Mouse (Mus musculus) cortical plate, adult 2 months (tissue): ENCODE measurements around the gene Wars. TPM values are rescaled to one million over a fixed set of nuclear protein-coding genes. Genes with fewer than 3 reads are reported as not detected.

ENCODE experiments used
- H3K27ac ChIP-seq: fragments of 200-500 bp; 2 replicates; pipeline ENCODE4 v1.5.1; 2012; ENCODE audit warnings: low read length, control low read depth, inconsistent platforms; ENCODE audit not compliant: insufficient read depth
- H3K4me1 ChIP-seq: fragments of 200-500 bp; 2 replicates; pipeline ENCODE4 v1.6.1; 2011; ENCODE audit warnings: low read length; ENCODE audit not compliant: control insufficient read depth, insufficient read depth
- H3K4me3 ChIP-seq: fragments of 200-500 bp; 2 replicates; pipeline ENCODE4 v1.5.1; 2011; ENCODE audit warnings: mild to moderate bottlenecking, low read length, control low read depth; ENCODE audit not compliant: insufficient read depth
- CTCF ChIP-seq: fragments of 200-500 bp; IDR thresholded peaks from 2 replicates; pipeline ENCODE4 v1.5.1; 2011; ENCODE audit warnings: mild to moderate bottlenecking, control low read depth, low read length; ENCODE audit not compliant: insufficient read depth; ENCODE audit errors: extremely low read depth
- POLR2A ChIP-seq: fragments of 200-500 bp; IDR thresholded peaks from 2 replicates; pipeline ENCODE4 v1.6.1; 2011; ENCODE audit warnings: mild to moderate bottlenecking, low read length, control low read depth; ENCODE audit not compliant: insufficient read depth; ENCODE audit errors: extremely low read depth
- polyA plus RNA-seq: library from polyadenylated mRNA; depleted of rRNA; stranded (reverse); fragments of >200 nt; gene quantifications from 2 replicates; pipeline ENCODE4 v1.2.3, GENCODE M21; 2012

The Wars gene
- polyA plus RNA-seq, 1 experiment: 103 TPM

GRCm38 (mm10) chr12:108873122-108873521 lies 20.9 kb downstream of the Wars start:
- Histone ChIP-seq H3K4me1 (no peaks in the 10 kb centered on the region), H3K27ac (no peak overlapping the region), H3K4me3 (no peak overlapping the region)
- TF ChIP-seq POLR2A (no peak), CTCF (no peak)

- H3K4me1 ChIP-seq: no peaks in the 10 kb centered on the region
- H3K4me3 ChIP-seq: no peak overlapping the region
- no peak overlapping the region for H3K27ac ChIP-seq
- TF ChIP-seq POLR2A (no peak), CTCF (peak; percentile 15; the same call in 1 of the 2 replicates)
Observed at GRCm38 (mm10) chr12:108869575-108869974, 24.4 kb downstream of the Wars start.

GRCm38 (mm10) chr12:108865007-108865494 lies 28.9 kb downstream of the Wars start:
- no peak overlapping the region for H3K4me3 ChIP-seq
- TF ChIP-seq POLR2A (no peak), CTCF (no peak)
- H3K4me1 ChIP-seq: no peaks in the 10 kb centered on the region
- H3K27ac ChIP-seq: no peak overlapping the region

- no peaks in the 10 kb centered on the region for H3K4me1 ChIP-seq
- no peak overlapping the region for H3K4me3 ChIP-seq
- no peak overlapping the region for H3K27ac ChIP-seq
- no peak for TF ChIP-seq POLR2A
- TF ChIP-seq CTCF: no peak
Observed at GRCm38 (mm10) chr12:108858486-108858885, 35.5 kb downstream of the Wars start.

GRCm38 (mm10) chr12:108857589-108858184 lies 36.3 kb downstream of the Wars start:
- TF ChIP-seq CTCF: no peak
- no peak for TF ChIP-seq POLR2A
- H3K4me1 ChIP-seq: no peaks in the 10 kb centered on the region
- no peak overlapping the region for H3K4me3 ChIP-seq
- H3K27ac ChIP-seq: no peak overlapping the region

- Histone ChIP-seq H3K4me3 (no peak overlapping the region), H3K27ac (no peak overlapping the region), H3K4me1 (no peaks in the 10 kb centered on the region)
- no peak for TF ChIP-seq CTCF
- TF ChIP-seq POLR2A: no peak
Observed at GRCm38 (mm10) chr12:108857109-108857508, 36.9 kb downstream of the Wars start.

GRCm38 (mm10) chr12:108856186-108856585 lies 37.8 kb downstream of the Wars start:
- TF ChIP-seq POLR2A (no peak), CTCF (no peak)
- no peaks in the 10 kb centered on the region for H3K4me1 ChIP-seq
- H3K4me3 ChIP-seq: no peak overlapping the region
- H3K27ac ChIP-seq: no peak overlapping the region

GRCm38 (mm10) chr12:108855081-108855480 lies 38.9 kb downstream of the Wars start:
- no peak for TF ChIP-seq POLR2A
- no peak for TF ChIP-seq CTCF
- no peaks in the 10 kb centered on the region for H3K4me1 ChIP-seq
- H3K27ac ChIP-seq: no peak overlapping the region
- H3K4me3 ChIP-seq: no peak overlapping the region

GRCm38 (mm10) chr12:108852822-108853221 lies 41.2 kb downstream of the Wars start:
- TF ChIP-seq POLR2A (no peak), CTCF (no peak)
- no peak overlapping the region for H3K27ac ChIP-seq
- no peak overlapping the region for H3K4me3 ChIP-seq
- no peaks in the 10 kb centered on the region for H3K4me1 ChIP-seq

- H3K4me3 ChIP-seq: no peak overlapping the region
- no peak for TF ChIP-seq POLR2A
- TF ChIP-seq CTCF: no peak
- H3K27ac ChIP-seq: no peak overlapping the region
- H3K4me1 ChIP-seq: no peaks in the 10 kb centered on the region
Observed at GRCm38 (mm10) chr12:108850886-108851285, 43.1 kb downstream of the Wars start.

- H3K4me3 ChIP-seq: no peak overlapping the region
- H3K4me1 ChIP-seq: no peaks in the 10 kb centered on the region
- TF ChIP-seq CTCF: no peak
- no peak for TF ChIP-seq POLR2A
- no peak overlapping the region for H3K27ac ChIP-seq
Observed at GRCm38 (mm10) chr12:108850129-108850528, 43.8 kb downstream of the Wars start.
